In the genomic region with DNA sequence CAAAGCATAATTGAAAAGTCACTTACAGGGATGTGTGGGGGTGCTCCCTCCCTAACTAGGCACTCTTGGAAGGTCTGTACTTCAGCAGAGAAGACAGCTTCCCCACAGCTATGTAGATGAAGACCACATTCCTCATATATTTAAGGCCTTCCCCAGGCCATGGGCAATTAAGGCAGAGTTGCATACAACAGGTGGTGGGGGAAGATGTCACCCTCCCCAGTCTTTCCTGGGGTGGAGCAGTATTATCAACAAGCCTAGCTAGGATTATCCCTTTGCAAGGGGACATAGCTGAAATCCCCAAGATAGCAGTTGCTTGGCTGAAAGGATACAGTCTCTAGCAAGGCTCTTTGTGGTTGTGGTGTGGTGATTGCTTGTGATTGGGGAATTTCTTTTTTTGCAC, we compare ENCODE assay signal across 23 mouse cellular contexts.
DNase-seq lines count a peak whose midpoint lies in the region; ATAC-seq and TF ChIP-seq lines count a peak whose summit lies in the region.
"Had no signal": no experiment of that assay in that cellular context is flagged by ENCODE, and none has a peak within 500 bp of the region (broad histone marks: within the 10 kb centered on the region; RNA-seq: fewer than 3 reads in every experiment).

No protein-coding gene starts in this region.

- H3K27me3 ChIP-seq in C2C12 (ENCODE audit: control insufficient read depth, insufficient read depth, insufficient read length) (no peaks in the 10 kb centered on the region), myocyte (ENCODE audit: control insufficient read depth, insufficient read depth, insufficient read length) (no peaks in the 10 kb centered on the region)
- H3K27me3 ChIP-seq in midbrain, postnatal 0 days (ENCODE audit: insufficient read depth, low read length): peaks cover 4% of the 10 kb centered on the region; the same call in 1 of the 2 replicates
- H3K27me3 ChIP-seq in kidney, embryonic 16.5 days (ENCODE audit: insufficient read depth, low read length): no peaks in the 10 kb centered on the region
- no peaks in the 10 kb centered on the region for H3K27me3 ChIP-seq in kidney, embryonic 14.5 days (ENCODE audit: control insufficient read depth, insufficient read depth, low read length)
- H3K27me3 ChIP-seq: CH12.LX, Patski had no signal

- H3K9ac ChIP-seq in midbrain, postnatal 0 days (replicated peaks; ENCODE audit: low read length, poor library complexity, severe bottlenecking): no peak overlapping the region
- no peak overlapping the region for H3K9ac ChIP-seq in kidney, embryonic 16.5 days (replicated peaks; ENCODE audit: low read length)
- no peak overlapping the region for H3K9ac ChIP-seq in kidney, embryonic 14.5 days (ENCODE audit: low read depth, low read length)

- H3ac ChIP-seq in C2C12 (ENCODE audit: control insufficient read depth, insufficient read length, low read depth): no peak overlapping the region
- no peak overlapping the region for H3ac ChIP-seq in myocyte (ENCODE audit: control insufficient read depth, insufficient read length)

- H3K4me3 ChIP-seq in C2C12 (ENCODE audit: insufficient read depth, poor library complexity, severe bottlenecking) (no peak overlapping the region), myocyte (no peak overlapping the region)
- no peak overlapping the region for H3K4me3 ChIP-seq in midbrain, postnatal 0 days (ENCODE audit: low read depth, low read length)
- H3K4me3 ChIP-seq in kidney, embryonic 16.5 days (ENCODE audit: low read length): no peak overlapping the region
- no peak overlapping the region for H3K4me3 ChIP-seq in kidney, embryonic 14.5 days (ENCODE audit: low read length)

- no peaks in the 10 kb centered on the region for H3K79me3 ChIP-seq in C2C12 (ENCODE audit: low read depth)

- no peak for TF ChIP-seq CTCF in C2C12 (IDR thresholded peaks at IDR 0.05; ENCODE audit: control insufficient read depth, insufficient read depth, insufficient read length)
- TF ChIP-seq CTCF in midbrain, postnatal 0 days (IDR thresholded peaks at IDR 0.05): no peak

- H3K4me1 ChIP-seq in midbrain, postnatal 0 days (ENCODE audit: insufficient read depth, low read length): no peaks in the 10 kb centered on the region
- peaks cover 19% of the 10 kb centered on the region for H3K4me1 ChIP-seq in kidney, embryonic 16.5 days (ENCODE audit: insufficient read depth, low read length)
- peaks cover 5% of the 10 kb centered on the region; the same call in 1 of the 2 replicates for H3K4me1 ChIP-seq in kidney, embryonic 14.5 days (ENCODE audit: control insufficient read depth, insufficient read depth, low read length)

- no peak for ATAC-seq in midbrain, postnatal 0 days (ENCODE audit: low FRiP score)
- no peak for ATAC-seq in kidney, embryonic 16.5 days (ENCODE audit: low FRiP score, low TSS enrichment)
- no peak for ATAC-seq in kidney, embryonic 14.5 days (ENCODE audit: low FRiP score, low TSS enrichment)
- ATAC-seq: activated CD4-positive, CD25-positive, alpha-beta regulatory T cell, adult 4 months; CD4-positive, CD25-positive, alpha-beta regulatory T cell, adult 4 months; Patski had no signal

- H3K36me3 ChIP-seq in C2C12 (ENCODE audit: control insufficient read depth, insufficient read depth) (no peaks in the 10 kb centered on the region), myocyte (ENCODE audit: control insufficient read depth, insufficient read depth) (no peaks in the 10 kb centered on the region)
- no peaks in the 10 kb centered on the region for H3K36me3 ChIP-seq in midbrain, postnatal 0 days (ENCODE audit: insufficient read depth, low read length)
- no peaks in the 10 kb centered on the region for H3K36me3 ChIP-seq in kidney, embryonic 16.5 days (ENCODE audit: insufficient read depth, low read length)
- no peaks in the 10 kb centered on the region for H3K36me3 ChIP-seq in kidney, embryonic 14.5 days (ENCODE audit: control insufficient read depth, insufficient read depth, low read length)
- H3K36me3 ChIP-seq: G1E had no signal

- H3K9me3 ChIP-seq in midbrain, postnatal 0 days (ENCODE audit: low read length): no peaks in the 10 kb centered on the region
- H3K9me3 ChIP-seq in kidney, embryonic 16.5 days (ENCODE audit: low read length): no peaks in the 10 kb centered on the region
- no peaks in the 10 kb centered on the region for H3K9me3 ChIP-seq in kidney, embryonic 14.5 days (ENCODE audit: control insufficient read depth, low read length)
- H3K9me3 ChIP-seq: G1E had no signal

- no peak overlapping the region for H3K27ac ChIP-seq in midbrain, postnatal 0 days (ENCODE audit: low read depth, low read length)
- no peak overlapping the region for H3K27ac ChIP-seq in kidney, embryonic 16.5 days (ENCODE audit: low read length)
- no peak overlapping the region for H3K27ac ChIP-seq in kidney, embryonic 14.5 days (ENCODE audit: low read depth, low read length)

- no peak overlapping the region for H3K4me2 ChIP-seq in myocyte (ENCODE audit: low read depth)
- H3K4me2 ChIP-seq in midbrain, postnatal 0 days (ENCODE audit: low read depth, low read length, poor library complexity, severe bottlenecking): no peak overlapping the region
- H3K4me2 ChIP-seq in kidney, embryonic 16.5 days (replicated peaks; ENCODE audit: low read depth, low read length): no peak overlapping the region
- no peak overlapping the region for H3K4me2 ChIP-seq in kidney, embryonic 14.5 days (replicated peaks; ENCODE audit: low read depth, low read length)

- DNase-seq in R1 (ENCODE audit: low read depth, low spot score): peak; percentile 32
- no peak for DNase-seq in midbrain, postnatal 0 days (ENCODE audit: low spot score)
- DNase-seq: adrenal gland, adult 2 months; adrenal gland, adult 8-10 months; adrenal gland, postnatal 10 days; adrenal gland, postnatal 14 days; adrenal gland, postnatal 25 days; adrenal gland, postnatal 36 days; B cell, adult 2 months; cerebellum, adult 11 months; cerebellum, adult 11-12 months; cerebellum, adult 18-20 months; cerebellum, adult 2 months; cerebellum, adult 8-10 months had no signal

- no peak for TF ChIP-seq POLR2A in myocyte (IDR thresholded peaks at IDR 0.05; ENCODE audit: insufficient read length, low read depth)

- H3K79me2 ChIP-seq in C2C12 (ENCODE audit: control insufficient read depth, insufficient read depth): no peaks in the 10 kb centered on the region
- H3K79me2 ChIP-seq in myocyte (ENCODE audit: control insufficient read depth, insufficient read depth): no peaks in the 10 kb centered on the region

TF ChIP-seq in C2C12, 6 proteins besides CTCF, POLR2A, EP300 and RAD21:
- no peak for TF ChIP-seq CEBPB (IDR thresholded peaks at IDR 0.05; ENCODE audit: low read depth)
- TF ChIP-seq MAX (IDR thresholded peaks at IDR 0.05): no peak
- TF ChIP-seq FOSL1 (IDR thresholded peaks at IDR 0.05; ENCODE audit: insufficient read depth, low read length, poor library complexity, severe bottlenecking): no peak
- no peak for TF ChIP-seq USF1 (IDR thresholded peaks at IDR 0.05; ENCODE audit: low read depth)
- TF ChIP-seq MYOD1 (IDR thresholded peaks at IDR 0.05; ENCODE audit: control insufficient read depth, insufficient read length, low read depth): peak; percentile 33
- no peak for TF ChIP-seq MYOG (IDR thresholded peaks at IDR 0.05; ENCODE audit: control insufficient read depth, extremely low read depth, insufficient read length)
TF ChIP-seq in C2C12: peak in this region for 1.

TF ChIP-seq in myocyte, 11 proteins besides CTCF, POLR2A, EP300 and RAD21:
- TF ChIP-seq MYOG (IDR thresholded peaks at IDR 0.05; ENCODE audit: control insufficient read depth in 1 of 3, insufficient read depth in 1 of 3, insufficient read length in 2 of 3, low read depth in 2 of 3) (peak in 2 of 3 experiments; percentile 19 to 21), MYOD1 (IDR thresholded peaks at IDR 0.05; ENCODE audit: control insufficient read depth in 1 of 3, insufficient read length in 2 of 3, low read depth in 2 of 3) (peak; percentile 13 to 83 (median 69)), POLR2AphosphoS2 (IDR thresholded peaks at IDR 0.05; ENCODE audit: insufficient read length, low read depth) (no peak), TCF12 (IDR thresholded peaks at IDR 0.05; ENCODE audit: insufficient read depth, poor library complexity, severe bottlenecking) (peak; percentile 12)
